Mouse (Mus musculus): ENCODE data around the gene Rgs6.

GRCm38 (mm10) chr12:82762046-82762445 is 174.0 kb downstream of the Rgs6 start:
- TF ChIP-seq CTCF (IDR thresholded peaks at IDR 0.05; ENCODE audit: low read depth, low read length) (no peak), POLR2A (IDR thresholded peaks at IDR 0.05; ENCODE audit: borderline replicate concordance, low read depth, low read length) (no peak)

All from bone marrow macrophage, adult 2 months (primary cell).